Mouse (Mus musculus): ENCODE data around the gene Dop1b.

GRCm38 (mm10) chr16:93707116-93707515, 4.6 kb upstream of the Dop1b start:
- TF ChIP-seq POLR2A (IDR thresholded peaks at IDR 0.05; ENCODE audit: borderline replicate concordance, extremely low read depth, insufficient read depth, insufficient read length, poor library complexity, severe bottlenecking) = no peak
- TF ChIP-seq CTCF (IDR thresholded peaks at IDR 0.05; ENCODE audit: borderline replicate concordance, extremely low read depth, insufficient read depth, insufficient read length) = no peak
